Mouse (Mus musculus) CH12.LX (cell line): ENCODE measurements around the gene Stx8.

Source experiments
- CTCF ChIP-seq, 2 experiments: IDR thresholded peaks in 1 of 2; conservative IDR thresholded peaks in 1 of 2; 2 replicates each; pipeline ENCODE4 v1.5.1; 2011 to 2012; ENCODE audit warnings: low read depth in 2 of 2, low read length in 2 of 2, improper control_type of control experiment in 1 of 2, inconsistent platforms in 1 of 2, mild to moderate bottlenecking in 1 of 2, moderate library complexity in 1 of 2
- ETS1 ChIP-seq: conservative IDR thresholded peaks from 2 replicates; pipeline ENCODE4 v1.6.1; 2012; ENCODE audit warnings: low read depth, mild to moderate bottlenecking, inconsistent platforms, low read length, improper control_type of control experiment, moderate library complexity
- MAX ChIP-seq: IDR thresholded peaks from 2 replicates; pipeline ENCODE4 v1.6.1; 2011; ENCODE audit warnings: low read length, improper control_type of control experiment
- MXI1 ChIP-seq: IDR thresholded peaks from 2 replicates; pipeline ENCODE4 v1.6.1; 2011; ENCODE audit warnings: mild to moderate bottlenecking, low read depth, low read length, improper control_type of control experiment
- NRF1 ChIP-seq: IDR thresholded peaks from 2 replicates; pipeline ENCODE4 v1.6.1; 2014; ENCODE audit warnings: low read depth, mild to moderate bottlenecking, inconsistent platforms, low read length, improper control_type of control experiment, moderate library complexity
- PAX5 ChIP-seq: IDR thresholded peaks from 2 replicates; pipeline ENCODE4 v1.6.1; 2012; ENCODE audit warnings: low read length, inconsistent platforms, mixed read lengths
- POLR2A ChIP-seq: IDR thresholded peaks from 2 replicates; pipeline ENCODE4 v1.6.1; 2011; ENCODE audit warnings: low read depth, mild to moderate bottlenecking, improper control_type of control experiment, low read length
- USF1 ChIP-seq: IDR thresholded peaks from 2 replicates; pipeline ENCODE4 v1.6.1; 2014; ENCODE audit warnings: low read depth, mild to moderate bottlenecking, inconsistent platforms, low read length, improper control_type of control experiment

GRCm38 (mm10) chr11:68033331-68033926, 67.4 kb downstream of the Stx8 start:
- TF ChIP-seq CTCF (conservative IDR thresholded peaks at IDR 0.05 in 1 of 2, IDR thresholded peaks at IDR 0.05 in 1 of 2; ENCODE audit: low read depth in 2 of 2, low read length in 2 of 2) (no peak), NRF1 (no peak), USF1 (no peak), PAX5 (no peak), MAX (no peak), ETS1 (no peak), POLR2A (no peak), MXI1 (no peak)
